Mouse (Mus musculus): ENCODE results near the gene Utrn. TPM values are rescaled to one million over a fixed set of nuclear protein-coding genes. Genes with fewer than 3 reads are reported as not detected.

Utrn gene
- polyA plus RNA-seq, 1 experiment from 2014 or later: 90.3 TPM

GRCm38 (mm10) chr10:12854298-12854697 lies 14.9 kb downstream of the Utrn start:
- Histone ChIP-seq H3K4me3 (ENCODE audit: low read depth, low read length) (no peak overlapping the region), H3K4me1 (ENCODE audit: control insufficient read depth, insufficient read depth, low read length) (peaks cover 13% of the 10 kb centered on the region; the same call in 1 of the 2 replicates), H3K27me3 (ENCODE audit: control insufficient read depth, insufficient read depth, low read length) (no peaks in the 10 kb centered on the region), H3K9me3 (ENCODE audit: control insufficient read depth, low read depth, low read length) (no peaks in the 10 kb centered on the region), H3K27ac (ENCODE audit: low read length) (0 out of 2 replicates have a peak overlapping the region, but pooled peaks have one; percentile 70), H3K4me2 (replicated peaks; ENCODE audit: low read depth, low read length) (no peak overlapping the region), H3K9ac (replicated peaks; ENCODE audit: low read depth, low read length) (no peak overlapping the region), H3K36me3 (ENCODE audit: control insufficient read depth, insufficient read depth, low read length) (no peaks in the 10 kb centered on the region)
- 84% methylated on average over 6 of the region's 6 CpGs for WGBS
- ATAC-seq (ENCODE audit: insufficient number of reproducible peaks, insufficient read depth, low FRiP score, low read depth): 0 out of 2 replicates have a peak, but pooled peaks have one; percentile 34

- 73% methylated on average over 6 of the region's 6 CpGs for WGBS
- H3K9me3 ChIP-seq (ENCODE audit: control insufficient read depth, low read depth, low read length): no peaks in the 10 kb centered on the region
- H3K36me3 ChIP-seq (ENCODE audit: control insufficient read depth, insufficient read depth, low read length): no peaks in the 10 kb centered on the region
- ATAC-seq (ENCODE audit: insufficient number of reproducible peaks, insufficient read depth, low FRiP score, low read depth): no peak
- peaks cover 13% of the 10 kb centered on the region; the same call in 1 of the 2 replicates for H3K4me1 ChIP-seq (ENCODE audit: control insufficient read depth, insufficient read depth, low read length)
- H3K27ac ChIP-seq (ENCODE audit: low read length): peak overlapping the region; percentile 70
- H3K4me2 ChIP-seq (replicated peaks; ENCODE audit: low read depth, low read length): no peak overlapping the region
- no peak overlapping the region for H3K9ac ChIP-seq (replicated peaks; ENCODE audit: low read depth, low read length)
- no peaks in the 10 kb centered on the region for H3K27me3 ChIP-seq (ENCODE audit: control insufficient read depth, insufficient read depth, low read length)
- H3K4me3 ChIP-seq (ENCODE audit: low read depth, low read length): no peak overlapping the region
These were observed 15.4 kb downstream of the Utrn start for GRCm38 (mm10) chr10:12853776-12854175.

GRCm38 (mm10) chr10:12853196-12853620 lies 16.0 kb downstream of the Utrn start:
- no peak overlapping the region for H3K9ac ChIP-seq (replicated peaks; ENCODE audit: low read depth, low read length)
- no peak for ATAC-seq (ENCODE audit: insufficient number of reproducible peaks, insufficient read depth, low FRiP score, low read depth)
- H3K27me3 ChIP-seq (ENCODE audit: control insufficient read depth, insufficient read depth, low read length): no peaks in the 10 kb centered on the region
- H3K4me2 ChIP-seq (replicated peaks; ENCODE audit: low read depth, low read length): peak overlapping the region; percentile 20; the same call in 1 of the 2 replicates
- peak overlapping the region; percentile 70 for H3K27ac ChIP-seq (ENCODE audit: low read length)
- no peaks in the 10 kb centered on the region for H3K36me3 ChIP-seq (ENCODE audit: control insufficient read depth, insufficient read depth, low read length)
- 52% methylated on average over 7 of the region's 7 CpGs for WGBS
- no peak overlapping the region for H3K4me3 ChIP-seq (ENCODE audit: low read depth, low read length)
- peaks cover 11% of the 10 kb centered on the region; the same call in 1 of the 2 replicates for H3K4me1 ChIP-seq (ENCODE audit: control insufficient read depth, insufficient read depth, low read length)
- H3K9me3 ChIP-seq (ENCODE audit: control insufficient read depth, low read depth, low read length): no peaks in the 10 kb centered on the region

GRCm38 (mm10) chr10:12852416-12853195 lies 16.6 kb downstream of the Utrn start:
- Histone ChIP-seq H3K4me3 (ENCODE audit: low read depth, low read length) (no peak overlapping the region), H3K36me3 (ENCODE audit: control insufficient read depth, insufficient read depth, low read length) (no peaks in the 10 kb centered on the region), H3K27ac (ENCODE audit: low read length) (peak overlapping the region; percentile 52; the same call in 1 of the 2 replicates), H3K27me3 (ENCODE audit: control insufficient read depth, insufficient read depth, low read length) (no peaks in the 10 kb centered on the region), H3K9me3 (ENCODE audit: control insufficient read depth, low read depth, low read length) (no peaks in the 10 kb centered on the region), H3K9ac (replicated peaks; ENCODE audit: low read depth, low read length) (no peak overlapping the region), H3K4me2 (replicated peaks; ENCODE audit: low read depth, low read length) (peak overlapping the region; percentile 20; the same call in 1 of the 2 replicates), H3K4me1 (ENCODE audit: control insufficient read depth, insufficient read depth, low read length) (peaks cover 9% of the 10 kb centered on the region; the same call in 1 of the 2 replicates)
- peak; percentile 16; the same call in 1 of the 2 replicates for ATAC-seq (ENCODE audit: insufficient number of reproducible peaks, insufficient read depth, low FRiP score, low read depth)
- WGBS: 73% methylated on average over 15 of the region's 15 CpGs

GRCm38 (mm10) chr10:12850781-12851471 lies 18.2 kb downstream of the Utrn start:
- H3K27ac ChIP-seq (ENCODE audit: low read length): no peak overlapping the region

GRCm38 (mm10) chr10:12848322-12849108 lies 20.6 kb downstream of the Utrn start:
- Histone ChIP-seq H3K4me2 (replicated peaks; ENCODE audit: low read depth, low read length) (no peak overlapping the region), H3K9ac (replicated peaks; ENCODE audit: low read depth, low read length) (no peak overlapping the region), H3K36me3 (ENCODE audit: control insufficient read depth, insufficient read depth, low read length) (no peaks in the 10 kb centered on the region), H3K9me3 (ENCODE audit: control insufficient read depth, low read depth, low read length) (no peaks in the 10 kb centered on the region), H3K27ac (ENCODE audit: low read length) (no peak overlapping the region), H3K27me3 (ENCODE audit: control insufficient read depth, insufficient read depth, low read length) (no peaks in the 10 kb centered on the region), H3K4me3 (ENCODE audit: low read depth, low read length) (no peak overlapping the region), H3K4me1 (ENCODE audit: control insufficient read depth, insufficient read depth, low read length) (peaks cover 9% of the 10 kb centered on the region; the same call in 1 of the 2 replicates)
- no peak for ATAC-seq (ENCODE audit: insufficient number of reproducible peaks, insufficient read depth, low FRiP score, low read depth)
- WGBS: 82% methylated on average over 10 of the region's 10 CpGs

More at GRCm38 (mm10) chr10:12850781-12851471, 18.2 kb downstream of the Utrn start:
- Histone ChIP-seq H3K9me3 (ENCODE audit: control insufficient read depth, low read depth, low read length) (no peaks in the 10 kb centered on the region), H3K27me3 (ENCODE audit: control insufficient read depth, insufficient read depth, low read length) (no peaks in the 10 kb centered on the region), H3K9ac (replicated peaks; ENCODE audit: low read depth, low read length) (no peak overlapping the region), H3K4me1 (ENCODE audit: control insufficient read depth, insufficient read depth, low read length) (peaks cover 9% of the 10 kb centered on the region; the same call in 1 of the 2 replicates), H3K4me3 (ENCODE audit: low read depth, low read length) (no peak overlapping the region), H3K36me3 (ENCODE audit: control insufficient read depth, insufficient read depth, low read length) (no peaks in the 10 kb centered on the region), H3K4me2 (replicated peaks; ENCODE audit: low read depth, low read length) (no peak overlapping the region)
- 71% methylated on average over 7 of the region's 7 CpGs for WGBS
- no peak for ATAC-seq (ENCODE audit: insufficient number of reproducible peaks, insufficient read depth, low FRiP score, low read depth)

GRCm38 (mm10) chr10:12842543-12842942 lies 26.6 kb downstream of the Utrn start:
- 75% methylated on average over 4 of the region's 4 CpGs for whole genome bisulfite sequencing
- H3K27ac ChIP-seq (ENCODE audit: low read length): no peak overlapping the region
- no peak overlapping the region for H3K4me2 ChIP-seq (replicated peaks; ENCODE audit: low read depth, low read length)
- no peak overlapping the region for H3K9ac ChIP-seq (replicated peaks; ENCODE audit: low read depth, low read length)
- no peak for ATAC-seq (ENCODE audit: insufficient number of reproducible peaks, insufficient read depth, low FRiP score, low read depth)
- no peaks in the 10 kb centered on the region for H3K4me1 ChIP-seq (ENCODE audit: control insufficient read depth, insufficient read depth, low read length)
- no peaks in the 10 kb centered on the region for H3K36me3 ChIP-seq (ENCODE audit: control insufficient read depth, insufficient read depth, low read length)
- H3K27me3 ChIP-seq (ENCODE audit: control insufficient read depth, insufficient read depth, low read length): no peaks in the 10 kb centered on the region
- no peaks in the 10 kb centered on the region for H3K9me3 ChIP-seq (ENCODE audit: control insufficient read depth, low read depth, low read length)
- no peak overlapping the region for H3K4me3 ChIP-seq (ENCODE audit: low read depth, low read length)

GRCm38 (mm10) chr10:12841497-12841896 lies 27.7 kb downstream of the Utrn start:
- no peaks in the 10 kb centered on the region for H3K36me3 ChIP-seq (ENCODE audit: control insufficient read depth, insufficient read depth, low read length)
- no peak overlapping the region for H3K4me3 ChIP-seq (ENCODE audit: low read depth, low read length)
- H3K27ac ChIP-seq (ENCODE audit: low read length): no peak overlapping the region
- ATAC-seq (ENCODE audit: insufficient number of reproducible peaks, insufficient read depth, low FRiP score, low read depth): no peak
- no peak overlapping the region for H3K9ac ChIP-seq (replicated peaks; ENCODE audit: low read depth, low read length)
- no peaks in the 10 kb centered on the region for H3K27me3 ChIP-seq (ENCODE audit: control insufficient read depth, insufficient read depth, low read length)
- H3K4me2 ChIP-seq (replicated peaks; ENCODE audit: low read depth, low read length): no peak overlapping the region
- WGBS: 66% methylated on average over 5 of the region's 5 CpGs
- no peaks in the 10 kb centered on the region for H3K9me3 ChIP-seq (ENCODE audit: control insufficient read depth, low read depth, low read length)
- no peaks in the 10 kb centered on the region for H3K4me1 ChIP-seq (ENCODE audit: control insufficient read depth, insufficient read depth, low read length)

Measured in stomach, embryonic 14.5 days (tissue).